Mouse (Mus musculus) bone marrow macrophage, adult 2 months (primary cell): ENCODE measurements around the gene Ipo4.

Experiments
- CTCF ChIP-seq: IDR thresholded peaks from 2 replicates; pipeline ENCODE4 v1.5.1; 2012; ENCODE audit warnings: low read depth, mild to moderate bottlenecking, low read length, moderate library complexity
- POLR2A ChIP-seq: IDR thresholded peaks from 2 replicates; pipeline ENCODE4 v1.6.1; 2012; ENCODE audit warnings: mild to moderate bottlenecking, low read depth, low read length, borderline replicate concordance

DNA sequence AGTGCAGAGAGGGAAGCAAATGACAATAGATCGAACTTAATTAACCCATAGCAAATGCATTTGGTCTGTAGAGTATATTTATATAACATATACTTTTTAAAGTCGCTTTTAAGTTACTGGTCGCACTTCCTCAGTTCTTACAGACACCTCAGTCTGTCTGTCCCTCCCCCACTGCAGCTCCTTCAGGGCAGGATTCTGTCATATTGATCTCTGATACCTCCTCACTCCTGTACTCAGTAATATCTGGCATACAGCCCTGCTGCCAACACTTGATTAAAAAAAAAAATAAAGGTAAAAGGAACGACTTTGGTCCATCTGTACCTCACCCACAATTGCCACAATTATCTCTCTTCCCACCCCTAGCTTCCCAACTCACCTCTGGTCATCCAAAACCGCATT lies 51.5 kb downstream of the Ipo4 start:
- no peak for TF ChIP-seq POLR2A
- no peak for TF ChIP-seq CTCF
